Mouse (Mus musculus): Measurements from ENCODE around the gene 1110059E24Rik. TPM values are rescaled to one million over a fixed set of nuclear protein-coding genes. Genes with fewer than 3 reads are reported as not detected.

The 1110059E24Rik gene
- total RNA-seq (2023) = 10 to 100 TPM; 17.5 to 18.0 TPM

DNA sequence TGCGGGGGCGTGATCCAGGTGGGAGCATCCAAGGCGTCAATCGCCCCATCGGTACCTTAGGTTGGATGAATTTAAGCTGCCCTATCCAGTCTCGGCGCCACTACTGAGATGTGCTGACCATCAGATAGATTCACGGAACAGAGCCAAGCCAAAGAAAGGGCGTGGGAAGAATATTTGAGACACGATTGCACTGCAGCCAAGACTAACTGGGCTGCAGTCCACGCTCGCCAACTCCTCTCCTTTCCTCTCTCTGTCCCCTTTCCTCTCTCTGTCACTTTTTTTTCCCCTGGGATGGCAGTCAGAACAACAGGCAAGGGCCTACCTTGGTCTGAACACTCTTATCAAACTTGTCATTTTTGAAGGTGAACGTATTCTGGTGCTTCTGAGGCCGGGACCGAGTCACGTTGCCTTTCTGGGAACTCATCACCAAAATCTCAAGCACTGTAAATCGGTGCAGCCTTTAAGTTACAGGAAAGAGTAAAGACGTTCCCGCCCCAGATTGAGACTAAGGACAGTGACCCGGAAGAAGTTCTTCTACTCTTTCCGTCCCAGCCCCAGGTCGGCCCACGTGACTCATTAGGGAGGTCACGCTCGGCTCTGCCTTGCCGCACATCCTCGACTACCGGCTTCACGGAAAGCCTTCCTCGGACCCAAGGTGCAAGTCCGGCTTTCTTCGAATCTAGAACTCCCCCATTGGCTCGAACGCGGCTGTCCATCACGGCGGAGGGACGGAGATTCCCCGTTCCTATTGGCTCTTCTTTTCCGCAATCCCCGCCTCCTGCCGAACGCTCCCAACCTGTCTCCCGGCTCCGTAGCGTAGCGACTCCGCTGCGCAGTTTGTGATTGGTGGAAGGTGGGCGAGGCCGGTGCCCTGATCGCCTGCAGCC is at the start of gene 1110059E24Rik:
1110059E24Rik (minus strand) TSS at position 692 of the 887 bp plus-strand sequence.

DNA sequence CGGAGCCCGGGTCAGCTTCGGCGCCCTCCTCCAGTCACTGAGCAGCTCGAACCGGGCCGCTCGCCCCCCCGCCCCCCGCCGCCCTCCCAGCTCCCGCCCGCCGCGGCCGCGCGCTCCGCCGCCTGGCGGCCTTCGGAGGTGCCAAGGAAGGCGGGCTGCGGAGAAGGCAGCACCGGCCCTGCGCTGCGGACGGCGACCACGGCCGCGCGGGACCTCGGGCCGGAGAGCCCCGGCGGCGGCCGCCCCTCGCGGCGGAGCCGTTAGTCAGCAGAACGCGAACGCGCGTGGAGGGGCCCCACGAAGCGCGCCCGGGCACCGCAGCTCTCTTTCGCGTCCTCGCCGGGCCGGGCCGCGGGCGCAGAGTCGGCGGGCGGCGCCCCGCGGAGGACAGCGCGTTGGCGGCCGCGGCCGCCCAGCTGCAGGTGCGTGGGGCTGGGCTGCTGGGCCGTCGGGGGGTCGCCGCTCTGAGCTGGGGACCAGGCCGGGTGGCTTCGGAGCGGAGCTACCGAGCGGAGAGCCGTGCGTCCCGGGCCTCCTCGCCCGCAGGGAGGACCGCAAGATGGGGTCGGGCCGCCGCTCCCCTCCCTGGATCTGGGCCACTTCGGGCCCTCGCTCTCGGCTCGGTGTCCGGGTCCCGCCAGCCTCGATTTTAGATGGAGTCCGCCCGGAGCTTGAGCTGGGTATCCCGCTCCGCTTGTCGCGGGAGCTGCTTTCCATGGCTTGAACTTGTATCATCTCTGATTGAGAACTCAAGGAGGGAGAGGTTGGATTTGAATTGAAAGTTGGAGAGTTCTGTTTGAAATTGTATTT is 601 bp upstream of the 1110059E24Rik start, which contains the start of gene Abhd17b:
Abhd17b (plus strand) TSS at position 14 of the 810 bp plus-strand sequence.

Other genes starting within 250 kb of the 1110059E24Rik start
- gene Gda, start 179.5 kb downstream of the 1110059E24Rik start, total RNA-seq (2023) = 100 to 1,000 TPM; 318 to 389 TPM
- gene Abhd17b, start 209 bp upstream of the 1110059E24Rik start, total RNA-seq (2023) = 10 to 100 TPM; 18.5 to 20.2 TPM
- 10 to 100 TPM; 28.2 to 29.6 TPM for gene Cemip2, start 125.4 kb upstream of the 1110059E24Rik start, total RNA-seq (2023)

Data from neutrophil, adult 83 days (primary cell).